Mouse (Mus musculus) heart, postnatal 0 days (tissue): ENCODE data around the gene Efna5. TPM values are rescaled to one million over a fixed set of nuclear protein-coding genes. Genes with fewer than 3 reads are reported as not detected.

Source experiments
- ATAC-seq: fragments of 200-750 bp; cut with Nextera tagmentation; 2 replicates; pipeline ENCODE4 v1.8.0; 2017; ENCODE audit warnings: low read depth, moderate number of reproducible peaks, moderate library complexity; ENCODE audit not compliant: insufficient read depth
- DNase-seq: peaks from one replicate; pipeline ENCODE4 v3.0.0-alpha.2; 2016; ENCODE audit warnings: low spot score
- H3K27ac ChIP-seq: fragments of 300-500 bp; sonication (generic); 2 replicates; pipeline ENCODE4 v1.5.1; 2014; ENCODE audit warnings: low read depth, mild to moderate bottlenecking
- H3K27me3 ChIP-seq: fragments of 300-500 bp; sonication (generic); 2 replicates; pipeline ENCODE4 v1.6.1; 2014; ENCODE audit warnings: low read length, mixed read lengths; ENCODE audit not compliant: control insufficient read depth, insufficient read depth
- H3K36me3 ChIP-seq: fragments of 300-500 bp; sonication (generic); replicated peaks from 2 replicates; pipeline ENCODE4 v1.6.1; 2014; ENCODE audit warnings: low read length, mixed read lengths; ENCODE audit not compliant: control insufficient read depth, insufficient read depth
- H3K4me1 ChIP-seq: fragments of 300-500 bp; sonication (generic); 2 replicates; pipeline ENCODE4 v1.6.1; 2014; ENCODE audit warnings: antibody characterized with exemption; ENCODE audit not compliant: control insufficient read depth, insufficient read depth
- H3K4me2 ChIP-seq: fragments of 300-500 bp; sonication (generic); 2 replicates; pipeline ENCODE4 v1.6.1; 2014; ENCODE audit warnings: low read depth, mild to moderate bottlenecking, low read length, moderate library complexity
- H3K4me3 ChIP-seq: fragments of 300-500 bp; sonication (generic); 2 replicates; pipeline ENCODE4 v1.5.1; 2014; ENCODE audit warnings: low read depth, low read length
- H3K9ac ChIP-seq: fragments of 300-500 bp; sonication (generic); replicated peaks from 2 replicates; pipeline ENCODE4 v1.6.1; 2014; ENCODE audit warnings: low read depth, low read length, mixed read lengths
- H3K9me3 ChIP-seq: fragments of 300-500 bp; sonication (generic); replicated peaks from 2 replicates; pipeline ENCODE4 v1.6.1; 2016; ENCODE audit warnings: low read length; ENCODE audit not compliant: control insufficient read depth
- CTCF ChIP-seq: IDR thresholded peaks from 2 replicates; pipeline ENCODE4 v1.5.1; 2016; ENCODE audit warnings: antibody characterized with exemption, control low read depth, low read depth
- EP300 ChIP-seq: IDR thresholded peaks from 2 replicates; pipeline ENCODE4 v1.6.1; 2016; ENCODE audit warnings: antibody characterized with exemption, low read depth
- WGBS: fragments of 180-500 bp; shearing (Covaris S2); extraction: QIAGEN DNeasy Blood & Tissue Kit; methylation state at CpG from one replicate; pipeline ENCODE4 v1.1.7; 2014; 5-methylcytosine and 5-hydroxymethylcytosine counted together
- polyA plus RNA-seq: library from polyadenylated mRNA; unstranded; fragments of >200 nt; fragmentation: Nextera tagmentation; extraction: Ambion mirVana; gene quantifications from 2 replicates; pipeline ENCODE4 v1.2.1, GENCODE M21; 2015
- total RNA-seq: library from RNA; depleted of rRNA; stranded (reverse); fragments of >200 nt; gene quantifications from 2 replicates; pipeline ENCODE4 v1.2.3, GENCODE M21; 2014; ENCODE audit warnings: low replicate concordance; rRNA removed

Gene Efna5
- total RNA-seq (3.7 and 5.4 TPM in 2 replicates), polyA plus RNA-seq (16.2 and 17.0 TPM in 2 replicates)

GRCm38 (mm10) chr17:62881176-62881790 is at the start of gene Efna5:
Gene Efna5, minus strand, starts transcription at chr17:62881317.
- Histone ChIP-seq H3K27me3 (no peaks in the 10 kb centered on the region; the same call in 1 of the 2 replicates), H3K27ac (peak within 1 kb of the TSS; percentile 86), H3K9ac (peak within 1 kb of the TSS; percentile 83), H3K4me2 (peak within 1 kb of the TSS; percentile 100), H3K36me3 (no peaks in the 10 kb centered on the region), H3K4me1 (no peaks in the 10 kb centered on the region), H3K4me3 (peak within 1 kb of the TSS; percentile 91), H3K9me3 (no peaks in the 10 kb centered on the region)
- ATAC-seq (peak; percentile 7), DNase-seq (peak; percentile 16)
- WGBS = under 1% methylated on average over 39 of the region's 68 CpGs
- TF ChIP-seq EP300 (no peak), CTCF (no peak)

GRCm38 (mm10) chr17:62915304-62915703 is 34.2 kb upstream of the Efna5 start:
- no peak overlapping the region for H3K4me2 ChIP-seq
- H3K4me3 ChIP-seq = no peak overlapping the region
- TF ChIP-seq CTCF = no peak
- no peak for TF ChIP-seq EP300
- ATAC-seq (no peak), DNase-seq (no peak)
- H3K27ac ChIP-seq = no peak overlapping the region
- no peaks in the 10 kb centered on the region for H3K27me3 ChIP-seq
- H3K4me1 ChIP-seq = no peaks in the 10 kb centered on the region
- no peaks in the 10 kb centered on the region for H3K36me3 ChIP-seq
- 72% methylated on average over 4 of the region's 4 CpGs for WGBS
- H3K9ac ChIP-seq = no peak overlapping the region
- no peaks in the 10 kb centered on the region for H3K9me3 ChIP-seq

GRCm38 (mm10) chr17:62905692-62906445 is 24.8 kb upstream of the Efna5 start:
- Histone ChIP-seq H3K9ac (no peak overlapping the region), H3K27me3 (no peaks in the 10 kb centered on the region), H3K36me3 (no peaks in the 10 kb centered on the region), H3K4me1 (no peaks in the 10 kb centered on the region), H3K4me2 (no peak overlapping the region), H3K27ac (no peak overlapping the region), H3K4me3 (no peak overlapping the region), H3K9me3 (no peaks in the 10 kb centered on the region)
- ATAC-seq = no peak
- WGBS = 67% methylated on average over 16 of the region's 16 CpGs
- TF ChIP-seq CTCF (no peak), EP300 (no peak)
- no peak for DNase-seq

- no peak for DNase-seq
- no peaks in the 10 kb centered on the region for H3K27me3 ChIP-seq
- H3K36me3 ChIP-seq = no peaks in the 10 kb centered on the region
- H3K4me2 ChIP-seq = no peak overlapping the region
- no peak for ATAC-seq
- no peak overlapping the region for H3K9ac ChIP-seq
- no peaks in the 10 kb centered on the region for H3K9me3 ChIP-seq
- no peaks in the 10 kb centered on the region for H3K4me1 ChIP-seq
- 60% methylated on average over 6 of the region's 6 CpGs for WGBS
- H3K4me3 ChIP-seq = no peak overlapping the region
- TF ChIP-seq CTCF (no peak), EP300 (no peak)
- no peak overlapping the region for H3K27ac ChIP-seq
These were observed 17.9 kb upstream of the Efna5 start for GRCm38 (mm10) chr17:62899066-62899465.

DNA sequence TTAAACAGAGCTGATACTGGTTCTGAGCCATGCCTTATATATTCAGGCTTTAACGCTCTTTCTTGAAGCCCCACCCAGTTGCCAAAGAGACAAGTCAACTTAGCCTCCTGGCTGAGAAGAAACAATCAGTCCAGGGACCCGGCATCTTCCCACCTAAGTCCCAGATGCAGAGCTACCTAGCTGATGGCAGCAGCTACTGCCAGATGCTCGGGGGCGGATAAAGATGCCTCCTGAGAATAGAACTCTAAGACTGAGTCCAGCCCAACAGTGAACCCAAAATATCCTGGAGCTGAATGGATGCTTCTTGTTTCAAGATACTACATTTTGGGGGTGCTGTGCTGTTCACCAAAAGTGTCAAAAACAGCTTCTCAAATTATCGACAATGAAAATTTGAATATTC is 8.9 kb upstream of the Efna5 start:
- DNase-seq = no peak
- Histone ChIP-seq H3K9ac (no peak overlapping the region), H3K9me3 (no peaks in the 10 kb centered on the region), H3K4me1 (no peaks in the 10 kb centered on the region), H3K27me3 (no peaks in the 10 kb centered on the region; the same call in 1 of the 2 replicates), H3K36me3 (no peaks in the 10 kb centered on the region), H3K4me3 (no peak overlapping the region), H3K4me2 (no peak overlapping the region), H3K27ac (no peak overlapping the region)
- no peak for ATAC-seq
- WGBS = 78% methylated on average over 5 of the region's 5 CpGs
- no peak for TF ChIP-seq CTCF
- no peak for TF ChIP-seq EP300
